Mouse (Mus musculus): ENCODE data around the gene Prkab2. TPM values are rescaled to one million over a fixed set of nuclear protein-coding genes. Genes with fewer than 3 reads are reported as not detected.

Gene Prkab2
- polyA plus RNA-seq (2012): 1.6 and 2.0 TPM in 2 replicates

DNA sequence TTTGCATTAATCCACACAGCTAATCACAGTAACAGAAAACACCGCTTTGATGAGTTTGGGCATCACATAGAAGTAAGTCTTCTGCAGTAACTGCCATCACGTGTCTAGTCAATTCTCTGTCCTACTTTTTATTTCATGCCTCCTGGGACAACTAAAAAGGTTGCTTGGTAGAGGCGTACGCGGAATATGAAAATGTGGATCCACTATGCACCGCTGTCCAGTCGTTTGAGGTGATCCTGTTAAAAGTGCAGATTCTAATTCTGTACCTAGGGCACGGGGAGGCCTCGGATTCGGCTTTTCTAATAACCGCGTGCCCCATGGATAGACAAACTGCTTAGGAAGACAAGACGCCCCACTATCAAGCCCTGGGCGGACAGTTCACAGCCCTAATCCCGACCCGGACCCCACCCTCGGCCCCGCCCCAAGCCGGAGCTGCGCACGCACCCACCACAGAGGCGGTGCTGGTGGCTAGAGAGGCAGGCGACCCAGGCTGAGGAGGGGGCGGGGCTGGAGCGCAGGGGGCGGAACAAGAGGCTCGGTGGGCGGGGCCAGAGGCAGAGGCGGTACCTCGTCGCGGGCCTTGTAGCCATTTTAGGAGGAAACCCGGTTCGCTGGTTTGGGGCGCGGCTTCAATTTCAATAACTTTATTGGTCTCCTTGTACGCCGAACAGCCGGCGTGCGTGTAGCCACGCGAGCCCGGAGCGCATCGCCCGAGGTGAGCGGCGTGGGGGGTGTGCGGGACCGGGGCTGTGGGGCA lies at the start of gene Prkab2:
Gene Prkab2, plus strand, starts transcription at position 539 of the 757 bp plus-strand sequence.

DNA sequence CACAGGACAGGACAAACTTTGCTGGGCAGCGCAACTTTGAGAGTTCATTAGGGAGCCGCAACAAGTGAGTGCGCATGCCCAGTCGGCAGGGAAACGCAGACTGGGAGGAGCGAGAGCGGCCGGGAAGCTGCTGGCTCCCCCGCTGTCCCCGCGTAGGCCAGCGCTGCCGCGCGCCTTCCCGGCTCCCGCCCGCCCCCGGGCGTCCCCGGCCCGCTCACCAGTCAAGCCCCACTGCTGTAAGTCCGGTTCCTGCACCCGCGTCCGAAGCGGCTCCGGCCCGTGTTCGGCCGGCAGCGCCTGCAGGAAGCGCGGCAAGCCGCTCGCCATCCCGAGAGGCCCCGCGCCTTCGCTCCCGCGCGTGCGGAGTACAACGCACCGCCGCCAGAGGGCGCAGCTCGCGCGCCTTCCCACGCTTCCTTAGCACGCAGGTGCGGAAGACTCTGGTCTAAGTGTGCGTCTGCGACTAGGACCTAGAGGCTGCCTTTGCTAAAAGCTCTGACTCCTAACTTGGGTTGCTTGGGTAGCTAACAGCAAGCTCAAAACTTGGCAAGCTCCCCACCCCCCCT lies 48.1 kb upstream of the Prkab2 start, which contains the start of gene Chd1l:
Gene Chd1l, minus strand, starts transcription at position 359 of the 566 bp plus-strand sequence.

GRCm38 (mm10) chr3:97628391-97629001 lies 29.5 kb upstream of the Prkab2 start, which contains the start of gene Fmo5:
Gene Fmo5 (plus strand): TSS chr3:97628804.

DNA sequence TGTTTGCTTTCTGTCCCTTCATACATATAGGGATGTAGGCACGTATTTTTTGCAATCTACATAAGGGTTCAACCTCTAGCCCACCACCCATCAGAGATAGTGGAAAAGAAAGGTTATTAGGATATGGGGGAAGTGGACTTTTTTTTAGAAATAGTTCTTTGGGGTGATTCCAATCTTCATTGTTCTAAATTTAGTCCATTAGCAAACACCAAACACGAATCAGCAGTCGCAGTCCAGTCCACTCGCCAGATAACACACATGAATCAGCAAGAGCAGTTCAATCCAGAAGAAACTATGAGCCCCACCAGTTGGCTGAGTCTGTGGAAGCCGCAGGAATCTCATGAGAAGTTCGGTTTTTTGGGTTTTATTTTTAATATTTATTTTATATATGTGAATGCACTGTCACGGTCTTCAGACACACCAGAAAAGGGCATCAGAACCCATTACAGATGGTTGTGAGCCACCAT lies 16.7 kb downstream of the Prkab2 start, which contains the start of gene Gm17651:
Gene Gm17651, minus strand, starts transcription at position 51 of the 467 bp plus-strand sequence.

Other genes with a start within 250 kb of the Prkab2 start
- gene Olfr1402, start 236.2 kb upstream of the Prkab2 start, polyA plus RNA-seq (2012): not detected in 2 replicates
- gene Chd1l, start 48.0 kb upstream of the Prkab2 start, polyA plus RNA-seq (2012): 8.5 and 11.5 TPM in 2 replicates
- gene Fmo5, start 29.4 kb upstream of the Prkab2 start, polyA plus RNA-seq (2012): 0.53 and 0.92 TPM in 2 replicates
- not detected in 2 replicates for gene Gm17651, start 16.5 kb downstream of the Prkab2 start, polyA plus RNA-seq (2012)
- 0.97 and 1.2 TPM in 2 replicates for gene Pde4dip, start 230.5 kb downstream of the Prkab2 start, polyA plus RNA-seq (2012)
- 75.1 and 76.7 TPM in 2 replicates for gene Sec22b, start 243.0 kb downstream of the Prkab2 start, polyA plus RNA-seq (2012)

Data from megakaryocyte-erythroid progenitor cell, adult 5 weeks (primary cell).